In genomic region chr2:19630544-19630943, GRCm38 (mm10) we compare ENCODE assay signal across 32 mouse cellular contexts. TPM values are rescaled to one million over a fixed set of nuclear protein-coding genes. Genes with fewer than 3 reads are reported as not detected.
DNase-seq lines count a peak whose midpoint lies in the region; ATAC-seq lines count a peak whose summit lies in the region.
"Had no signal": no experiment of that assay in that cellular context is flagged by ENCODE, and none has a peak within 500 bp of the region (broad histone marks: within the 10 kb centered on the region; RNA-seq: fewer than 3 reads in every experiment).

No protein-coding gene starts in this region.

- no peaks in the 10 kb centered on the region for H3K4me1 ChIP-seq in forebrain, embryonic 14.5 days (ENCODE audit: control insufficient read depth, insufficient read depth, low read length)
- H3K4me1 ChIP-seq in hindbrain, embryonic 13.5 days (replicated peaks), result no peaks in the 10 kb centered on the region
- H3K4me1 ChIP-seq in hindbrain, embryonic 16.5 days (ENCODE audit: control insufficient read depth, insufficient read depth, low read depth, low read length), result no peaks in the 10 kb centered on the region
- H3K4me1 ChIP-seq: embryonic facial prominence, embryonic 10.5 days; embryonic facial prominence, embryonic 15.5 days; forebrain, embryonic 12.5 days; midbrain, embryonic 12.5 days had no signal

- no peak overlapping the region for H3K9ac ChIP-seq in forebrain, embryonic 14.5 days (ENCODE audit: low read length)
- H3K9ac ChIP-seq in hindbrain, embryonic 13.5 days, result no peak overlapping the region
- no peak overlapping the region for H3K9ac ChIP-seq in hindbrain, embryonic 16.5 days (ENCODE audit: low read depth, low read length)
- H3K9ac ChIP-seq: embryonic facial prominence, embryonic 15.5 days; forebrain, embryonic 12.5 days; heart, embryonic 12.5 days; liver, embryonic 14.5 days; midbrain, embryonic 12.5 days had no signal

- no peak overlapping the region for H3K4me3 ChIP-seq in forebrain, embryonic 14.5 days (ENCODE audit: low read depth, low read length)
- H3K4me3 ChIP-seq in hindbrain, embryonic 13.5 days, result no peak overlapping the region
- no peak overlapping the region for H3K4me3 ChIP-seq in hindbrain, embryonic 16.5 days (ENCODE audit: low read length)
- H3K4me3 ChIP-seq: embryonic facial prominence, embryonic 10.5 days; embryonic facial prominence, embryonic 15.5 days; forebrain, embryonic 12.5 days; heart, embryonic 12.5 days; left cerebral cortex, adult 2 months; midbrain, embryonic 12.5 days had no signal

- no peaks in the 10 kb centered on the region for H3K36me3 ChIP-seq in forebrain, embryonic 14.5 days (ENCODE audit: control insufficient read depth, insufficient read depth, low read length)
- no peaks in the 10 kb centered on the region for H3K36me3 ChIP-seq in hindbrain, embryonic 13.5 days
- H3K36me3 ChIP-seq in hindbrain, embryonic 16.5 days (ENCODE audit: control insufficient read depth, insufficient read depth, low read length), result no peaks in the 10 kb centered on the region
- H3K36me3 ChIP-seq: embryonic facial prominence, embryonic 10.5 days; embryonic facial prominence, embryonic 15.5 days; forebrain, embryonic 12.5 days; heart, embryonic 12.5 days; midbrain, embryonic 12.5 days had no signal

- intact Hi-C loops in left cerebral cortex, postnatal 14 days (cut with DNase I), result no loop called here

- H3K27me3 ChIP-seq in forebrain, embryonic 14.5 days (replicated peaks; ENCODE audit: control insufficient read depth, insufficient read depth, low read length), result no peaks in the 10 kb centered on the region
- H3K27me3 ChIP-seq in hindbrain, embryonic 13.5 days, result no peaks in the 10 kb centered on the region
- H3K27me3 ChIP-seq in hindbrain, embryonic 16.5 days (replicated peaks; ENCODE audit: control insufficient read depth, insufficient read depth, low read length), result no peaks in the 10 kb centered on the region
- H3K27me3 ChIP-seq: embryonic facial prominence, embryonic 15.5 days; forebrain, embryonic 12.5 days; heart, embryonic 12.5 days; midbrain, embryonic 12.5 days; Patski had no signal

- 85% methylated on average over 1 of the region's 1 CpGs for WGBS in forebrain, embryonic 14.5 days
- 79% methylated on average over 1 of the region's 1 CpGs for WGBS in hindbrain, embryonic 13.5 days
- 83% methylated on average over 1 of the region's 1 CpGs for WGBS in hindbrain, embryonic 16.5 days

- DNase-seq in A20 (ENCODE audit: low read depth, low spot score), result peak; percentile 76
- no peak for DNase-seq in left cerebral cortex, postnatal 14 days (ENCODE audit: low spot score in 2 of 2)
- DNase-seq in forebrain, embryonic 14.5 days (ENCODE audit: low spot score), result no peak
- DNase-seq: adrenal gland, postnatal 25 days; cerebellum, adult 18-20 months; cerebellum, postnatal 10 days; gastrocnemius, postnatal 25 days; heart, adult 18-20 months; heart, postnatal 4 days; kidney, adult 9 months; kidney, postnatal 14 days; left cerebral cortex, postnatal 4 days; lung, adult 2 months; lung, postnatal 10 days; retina, postnatal 1 day; right cerebral cortex, postnatal 25 days; thymus, postnatal 4 days had no signal

- no peaks in the 10 kb centered on the region for H3K9me3 ChIP-seq in forebrain, embryonic 14.5 days (replicated peaks; ENCODE audit: control insufficient read depth, low read length)
- no peaks in the 10 kb centered on the region; the same call in 1 of the 2 replicates for H3K9me3 ChIP-seq in hindbrain, embryonic 13.5 days
- no peaks in the 10 kb centered on the region for H3K9me3 ChIP-seq in hindbrain, embryonic 16.5 days (ENCODE audit: control insufficient read depth, low read length)
- H3K9me3 ChIP-seq: embryonic facial prominence, embryonic 10.5 days; embryonic facial prominence, embryonic 15.5 days; forebrain, embryonic 12.5 days; midbrain, embryonic 12.5 days had no signal

- peak; percentile 84 for ATAC-seq in CD4-positive, CD25-positive, alpha-beta regulatory T cell, adult 4 months
- peak; percentile 30; the same call in 1 of the 2 replicates for ATAC-seq in granulocyte monocyte progenitor cell, adult 5-6 weeks (replicated peaks; ENCODE audit: poor library complexity, severe bottlenecking)
- peak; percentile 41 for ATAC-seq in megakaryocyte, adult 5-6 weeks (ENCODE audit: poor library complexity, severe bottlenecking)
- ATAC-seq in forebrain, embryonic 14.5 days, result no peak
- no peak for ATAC-seq in hindbrain, embryonic 13.5 days (ENCODE audit: low FRiP score)
- no peak for ATAC-seq in hindbrain, embryonic 16.5 days
- ATAC-seq: hindbrain, postnatal 0 days; intestine, postnatal 0 days; Patski had no signal

- no peak overlapping the region for H3K4me2 ChIP-seq in forebrain, embryonic 14.5 days (ENCODE audit: low read length)
- no peak overlapping the region for H3K4me2 ChIP-seq in hindbrain, embryonic 13.5 days
- H3K4me2 ChIP-seq in hindbrain, embryonic 16.5 days (ENCODE audit: low read length), result no peak overlapping the region
- H3K4me2 ChIP-seq: embryonic facial prominence, embryonic 15.5 days; forebrain, embryonic 12.5 days; heart, embryonic 12.5 days; midbrain, embryonic 12.5 days had no signal

- no peak overlapping the region for H3K27ac ChIP-seq in forebrain, embryonic 14.5 days (ENCODE audit: low read depth, low read length)
- H3K27ac ChIP-seq in hindbrain, embryonic 13.5 days, result no peak overlapping the region
- H3K27ac ChIP-seq in hindbrain, embryonic 16.5 days (ENCODE audit: low read depth, low read length), result no peak overlapping the region
- H3K27ac ChIP-seq: embryonic facial prominence, embryonic 10.5 days; embryonic facial prominence, embryonic 15.5 days; forebrain, embryonic 12.5 days; hindbrain, postnatal 0 days; left cerebral cortex, adult 2 months; liver, embryonic 14.5 days; midbrain, embryonic 12.5 days had no signal

RNA-seq across cellular contexts. Expression of gene Otud1, which starts 27.0 kb away (rescaled TPM):
- 1 to 10 TPM; 1.0 to 2.2 TPM for polyA plus RNA-seq in CD4-positive, CD25-positive, alpha-beta regulatory T cell, adult 4 months (2017; shearing (Covaris generic))
- total RNA-seq in granulocyte monocyte progenitor cell, adult 5-6 weeks (2014; fragmentation: Nextera tagmentation), result 3.0 and 3.7 TPM in 2 replicates
- total RNA-seq in granulocyte monocyte progenitor cell, adult 5-6 weeks (2017), result 5.6 and 7.0 TPM in 2 replicates
- total RNA-seq in megakaryocyte, adult 5-6 weeks (2015), result 5.3 and 6.6 TPM in 2 replicates
- total RNA-seq in megakaryocyte, adult 5-6 weeks (2017), result 6.0 and 6.4 TPM in 2 replicates
- 10 to 100 TPM; 19.5 to 21.9 TPM for total RNA-seq in left cerebral cortex, postnatal 14 days (2021)
- 1.7 and 1.8 TPM in 2 replicates for polyA plus RNA-seq in forebrain, embryonic 14.5 days (2014; fragmentation: Nextera tagmentation; extraction: Ambion mirVana)
- polyA plus RNA-seq in hindbrain, embryonic 13.5 days (2015; fragmentation: Nextera tagmentation; extraction: Ambion mirVana), result 1.0 and 1.2 TPM in 2 replicates
- polyA plus RNA-seq in hindbrain, embryonic 16.5 days (2015; fragmentation: Nextera tagmentation; extraction: Ambion mirVana), result 1.3 and 1.5 TPM in 2 replicates

Comparison
In these comparisons a context has a peak if more than half of its experiments do, and no peak if none do; other contexts are left out.
1. ATAC-seq: peak in CD4-positive, CD25-positive, alpha-beta regulatory T cell, adult 4 months (single experiment), granulocyte monocyte progenitor cell, adult 5-6 weeks (single experiment) and megakaryocyte, adult 5-6 weeks (single experiment); none in forebrain, embryonic 14.5 days (single experiment), hindbrain, embryonic 13.5 days (single experiment) and hindbrain, embryonic 16.5 days (single experiment).